Comparison of ENCODE assay signal across 28 mouse cellular contexts in genomic region chr3:136147166-136147565, GRCm38 (mm10).
"Had no signal": no experiment of that assay in that cellular context is flagged by ENCODE, and none has a peak within 500 bp of the region (broad histone marks: within the 10 kb centered on the region; RNA-seq: fewer than 3 reads in every experiment).

No protein-coding gene starts in this region.

- H3K27ac ChIP-seq: gastrocnemius, adult 2 months; heart, embryonic 10.5 days; hindbrain, embryonic 10.5 days; hindbrain, embryonic 12.5 days; hindbrain, embryonic 14.5 days; intestine, embryonic 15.5 days; layer of hippocampus, adult 2 months; left cerebral cortex, adult 2 months; limb, embryonic 10.5 days; limb, embryonic 12.5 days; liver, embryonic 13.5 days; liver, embryonic 15.5 days had no signal

- H3K4me2 ChIP-seq: heart, embryonic 12.5 days; hindbrain, embryonic 12.5 days; hindbrain, embryonic 14.5 days; intestine, embryonic 15.5 days; limb, embryonic 12.5 days; liver, embryonic 11.5 days; liver, embryonic 13.5 days; liver, embryonic 15.5 days had no signal

- H3K9me3 ChIP-seq: heart, embryonic 10.5 days; heart, embryonic 12.5 days; hindbrain, embryonic 10.5 days; hindbrain, embryonic 12.5 days; intestine, embryonic 15.5 days; limb, embryonic 10.5 days; limb, embryonic 12.5 days; liver, embryonic 13.5 days; liver, embryonic 15.5 days had no signal

- H3K36me3 ChIP-seq: heart, embryonic 10.5 days; heart, embryonic 12.5 days; hindbrain, embryonic 10.5 days; hindbrain, embryonic 12.5 days; intestine, embryonic 15.5 days; limb, embryonic 10.5 days; limb, embryonic 12.5 days; liver, embryonic 13.5 days; liver, embryonic 15.5 days had no signal

- H3K9ac ChIP-seq: heart, embryonic 12.5 days; hindbrain, embryonic 12.5 days; hindbrain, embryonic 14.5 days; intestine, embryonic 15.5 days; limb, embryonic 12.5 days; liver, embryonic 13.5 days; liver, embryonic 15.5 days had no signal

- H3K4me3 ChIP-seq: gastrocnemius, adult 2 months; heart, embryonic 10.5 days; heart, embryonic 12.5 days; hindbrain, embryonic 10.5 days; hindbrain, embryonic 12.5 days; intestine, embryonic 15.5 days; layer of hippocampus, adult 2 months; left cerebral cortex, adult 2 months; limb, embryonic 10.5 days; limb, embryonic 12.5 days; liver, embryonic 13.5 days; liver, embryonic 15.5 days had no signal

- H3K4me1 ChIP-seq: heart, embryonic 10.5 days; heart, embryonic 12.5 days; hindbrain, embryonic 10.5 days; hindbrain, embryonic 12.5 days; intestine, embryonic 15.5 days; limb, embryonic 10.5 days; limb, embryonic 12.5 days; liver, embryonic 13.5 days; liver, embryonic 15.5 days had no signal

- H3K27me3 ChIP-seq: heart, embryonic 12.5 days; hindbrain, embryonic 12.5 days; intestine, embryonic 15.5 days; limb, embryonic 12.5 days; liver, embryonic 13.5 days; liver, embryonic 15.5 days had no signal

- ATAC-seq: hindbrain, embryonic 16.5 days; inflammation-experienced regulatory T-cells, adult 6 months; intestine, embryonic 15.5 days; intestine, postnatal 0 days had no signal

- DNase-seq: gastrocnemius, adult 2 months; gastrocnemius, postnatal 10 days; gastrocnemius, postnatal 25 days; heart, adult 18-20 months; heart, postnatal 10 days; heart, postnatal 4 days; kidney, adult 18-20 months; kidney, adult 8-10 months; kidney, postnatal 10 days; kidney, postnatal 25 days; kidney, postnatal 4 days; liver; liver, embryonic 13.5 days had no signal
